Mouse (Mus musculus) embryonic facial prominence, embryonic 12.5 days (tissue): ENCODE data around the gene Taar8b. TPM values are rescaled to one million over a fixed set of nuclear protein-coding genes. Genes with fewer than 3 reads are reported as not detected.
"Not testable (repeated sequence)": the region's sequence is repeated elsewhere in the genome, so short reads cannot be mapped to it uniquely, and the experiment has no call there.

ENCODE experiments used
- ATAC-seq: fragments of 200-750 bp; cut with Nextera tagmentation; 2 replicates; pipeline ENCODE4 v1.8.0; 2017; ENCODE audit not compliant: insufficient number of reproducible peaks, insufficient read depth, low FRiP score, low TSS enrichment
- H3K27ac ChIP-seq: fragments of 300-500 bp; sonication (generic); 2 replicates; pipeline ENCODE4 v1.5.1; 2016; ENCODE audit warnings: mild to moderate bottlenecking
- H3K27me3 ChIP-seq: fragments of 300-500 bp; sonication (generic); 2 replicates; pipeline ENCODE4 v1.6.1; 2016; ENCODE audit warnings: mild to moderate bottlenecking, moderate library complexity
- H3K36me3 ChIP-seq: fragments of 300-500 bp; sonication (generic); 2 replicates; pipeline ENCODE4 v1.6.1; 2016; ENCODE audit warnings: mild to moderate bottlenecking
- H3K4me1 ChIP-seq: fragments of 300-500 bp; sonication (generic); 2 replicates; pipeline ENCODE4 v1.6.1; 2016
- H3K4me2 ChIP-seq: fragments of 300-500 bp; sonication (generic); replicated peaks from 2 replicates; pipeline ENCODE4 v1.6.1; 2016; ENCODE audit warnings: mild to moderate bottlenecking, moderate library complexity
- H3K4me3 ChIP-seq: fragments of 300-500 bp; sonication (generic); 2 replicates; pipeline ENCODE4 v1.5.1; 2016; ENCODE audit warnings: mild to moderate bottlenecking
- H3K9ac ChIP-seq: fragments of 300-500 bp; sonication (generic); 2 replicates; pipeline ENCODE4 v1.6.1; 2016; ENCODE audit warnings: mild to moderate bottlenecking, moderate library complexity
- H3K9me3 ChIP-seq: fragments of 300-500 bp; sonication (generic); 2 replicates; pipeline ENCODE4 v1.6.1; 2016; ENCODE audit warnings: mild to moderate bottlenecking, moderate library complexity
- WGBS: fragments of 180-500 bp; shearing (Covaris S2); methylation state at CpG from one replicate; pipeline ENCODE4 v1.1.7; 2016; 5-methylcytosine and 5-hydroxymethylcytosine counted together
- polyA plus RNA-seq: library from polyadenylated mRNA; unstranded; fragments of >200 nt; fragmentation: Nextera tagmentation; extraction: Ambion mirVana; gene quantifications from 2 replicates; pipeline ENCODE4 v1.2.1, GENCODE M21; 2016

The Taar8b gene
- polyA plus RNA-seq, 1 experiment from 2014 or later = not detected

DNA sequence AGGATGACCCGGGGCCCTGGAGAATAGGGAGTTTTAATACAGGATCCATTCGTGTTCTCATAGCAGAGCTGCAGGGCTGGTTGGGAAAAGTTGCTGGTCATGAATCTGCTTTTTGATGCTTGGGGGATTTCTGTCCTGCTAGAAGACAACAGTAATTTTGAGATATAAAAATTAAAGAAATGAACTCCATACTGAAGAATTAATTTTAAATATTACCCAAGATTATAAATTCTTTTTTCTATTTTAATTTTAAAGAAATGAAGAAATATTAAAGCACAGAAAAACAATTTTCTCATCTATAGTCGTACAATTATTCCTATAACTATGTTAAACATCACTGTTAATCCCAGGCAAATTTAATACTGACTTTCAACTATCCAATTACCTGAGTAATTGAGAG, 9.7 kb upstream of the Taar8b start, which contains the start of gene Taar8c:
TSS of gene Taar8c (minus strand) at position 101 of the 400 bp plus-strand sequence.
- not testable (repeated sequence) for H3K36me3 ChIP-seq, H3K27ac ChIP-seq, H3K4me1 ChIP-seq, H3K9ac ChIP-seq, H3K27me3 ChIP-seq, H3K4me2 ChIP-seq, H3K9me3 ChIP-seq, H3K4me3 ChIP-seq, ATAC-seq
- 80% methylated on average over 1 of the region's 3 CpGs for WGBS

DNA sequence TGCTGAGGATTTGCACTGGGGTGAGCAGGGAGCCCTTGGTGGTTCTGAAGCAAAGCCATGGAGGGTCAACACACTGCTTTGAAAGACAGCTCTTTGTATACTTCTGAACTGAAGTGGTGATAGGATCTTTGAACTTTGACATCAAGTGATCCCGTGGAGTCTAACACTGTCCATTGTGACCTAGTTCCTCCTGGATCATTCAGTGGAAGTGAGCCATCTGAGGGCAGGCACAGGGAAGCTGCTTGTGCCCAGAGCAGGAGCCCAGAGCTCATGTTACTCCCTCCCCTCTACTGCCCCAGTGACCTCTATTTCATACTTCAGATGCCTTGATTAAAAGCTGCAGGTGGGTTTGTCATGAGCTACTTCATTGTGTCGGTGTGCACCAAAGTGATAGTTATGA, 4.9 kb upstream of the Taar8b start:
- H3K4me1 ChIP-seq, ATAC-seq, H3K27me3 ChIP-seq, H3K9ac ChIP-seq, H3K4me2 ChIP-seq, H3K4me3 ChIP-seq, H3K27ac ChIP-seq, H3K36me3 ChIP-seq, H3K9me3 ChIP-seq: not testable (repeated sequence)
- WGBS = 34% methylated on average over 2 of the region's 2 CpGs

DNA sequence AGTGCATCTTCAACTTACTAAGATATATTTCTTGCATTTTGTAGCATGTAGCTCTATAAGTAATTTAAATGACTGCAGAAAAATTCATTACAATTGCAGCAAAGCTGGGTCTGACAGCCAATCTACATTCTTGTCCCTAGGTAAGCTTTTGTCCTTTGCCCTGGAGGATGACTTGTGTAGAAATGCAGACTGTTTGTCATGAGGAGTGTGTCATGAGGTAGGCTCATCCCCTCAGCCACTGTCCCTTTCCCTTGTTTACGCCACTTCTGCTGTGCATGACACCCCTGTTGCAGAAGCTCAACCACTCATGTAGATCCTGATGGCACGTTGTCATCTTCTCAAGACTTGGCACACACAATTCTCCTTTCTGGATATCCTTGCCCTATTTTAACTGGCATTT, 4.9 kb downstream of the Taar8b start:
- Histone ChIP-seq H3K27ac (no peak overlapping the region), H3K9ac (no peak overlapping the region), H3K36me3 (no peaks in the 10 kb centered on the region), H3K9me3 (no peaks in the 10 kb centered on the region), H3K4me1 (no peaks in the 10 kb centered on the region), H3K4me2 (no peak overlapping the region), H3K27me3 (no peaks in the 10 kb centered on the region), H3K4me3 (no peak overlapping the region)
- 93% methylated on average over 2 of the region's 2 CpGs for WGBS
- ATAC-seq = no peak

DNA sequence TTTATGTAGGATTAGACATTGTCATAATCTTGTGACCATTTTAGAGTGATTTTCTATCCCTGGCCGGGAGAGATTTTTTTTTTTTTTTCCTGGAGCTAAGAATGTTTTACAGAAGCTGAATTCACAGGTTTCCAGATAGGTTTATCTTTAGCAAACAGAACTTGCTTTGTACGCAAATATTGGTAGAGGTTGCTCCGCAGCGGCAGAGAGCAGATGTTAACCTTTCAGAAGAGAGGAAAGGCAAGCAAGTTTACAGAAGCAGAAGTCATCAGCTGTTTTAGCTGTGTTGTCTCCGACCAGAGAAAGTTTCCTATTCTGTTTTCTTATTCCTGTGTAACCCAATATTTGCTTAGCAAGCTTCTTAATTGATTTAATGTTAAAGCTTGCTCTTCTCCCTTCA, 5.5 kb downstream of the Taar8b start:
- WGBS = 77% methylated on average over 5 of the region's 5 CpGs
- H3K36me3 ChIP-seq = no peaks in the 10 kb centered on the region
- H3K9ac ChIP-seq = no peak overlapping the region
- H3K4me2 ChIP-seq = no peak overlapping the region
- H3K4me3 ChIP-seq = no peak overlapping the region
- ATAC-seq = no peak
- no peaks in the 10 kb centered on the region for H3K27me3 ChIP-seq
- H3K4me1 ChIP-seq = no peaks in the 10 kb centered on the region
- H3K9me3 ChIP-seq = no peaks in the 10 kb centered on the region
- H3K27ac ChIP-seq = no peak overlapping the region

DNA sequence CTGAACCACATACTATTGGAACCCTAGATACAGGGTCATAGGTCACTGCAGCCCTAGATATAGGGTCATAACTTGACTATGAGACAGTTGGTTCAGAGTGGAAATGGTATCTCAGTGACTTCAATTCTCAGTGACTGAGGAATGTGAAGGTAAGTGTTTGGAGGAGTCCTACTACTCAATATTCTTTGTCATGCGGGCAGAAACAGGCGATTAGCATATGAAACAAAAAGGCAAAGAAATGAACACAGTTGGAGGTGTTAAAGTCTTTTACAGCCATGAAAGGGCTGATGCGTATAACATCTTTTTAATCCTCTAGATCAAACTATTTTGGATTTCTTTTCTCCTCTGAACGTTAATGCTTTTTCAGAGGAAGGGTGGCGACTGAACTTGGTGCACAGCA, 6.2 kb downstream of the Taar8b start:
- H3K4me1 ChIP-seq = no peaks in the 10 kb centered on the region
- no peaks in the 10 kb centered on the region for H3K9me3 ChIP-seq
- ATAC-seq = no peak
- H3K9ac ChIP-seq = no peak overlapping the region
- no peaks in the 10 kb centered on the region for H3K27me3 ChIP-seq
- no peak overlapping the region for H3K4me2 ChIP-seq
- no peak overlapping the region for H3K27ac ChIP-seq
- no peaks in the 10 kb centered on the region for H3K36me3 ChIP-seq
- no peak overlapping the region for H3K4me3 ChIP-seq
- WGBS = 81% methylated on average over 5 of the region's 5 CpGs

DNA sequence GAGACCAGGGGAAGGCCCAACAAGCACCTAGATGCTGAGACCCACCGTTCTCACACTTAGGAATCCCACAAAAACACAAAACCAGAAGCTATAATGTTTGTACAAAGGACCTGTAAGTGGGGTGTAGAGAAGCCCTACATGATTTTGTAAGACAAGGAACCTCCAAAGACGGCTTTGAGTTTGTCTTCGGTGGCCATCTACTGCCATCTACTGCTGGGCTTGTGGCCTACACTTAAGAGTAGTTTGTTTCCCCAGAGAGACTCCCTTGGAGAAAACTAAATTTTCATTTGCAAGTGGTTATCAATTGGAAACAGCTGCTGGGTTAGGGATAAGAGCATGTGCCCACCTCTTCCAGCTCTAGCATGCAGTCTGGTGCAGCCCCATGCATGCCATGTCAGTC, 11.9 kb downstream of the Taar8b start:
- Histone ChIP-seq H3K9me3 (no peaks in the 10 kb centered on the region), H3K27me3 (no peaks in the 10 kb centered on the region), H3K4me1 (no peaks in the 10 kb centered on the region), H3K4me2 (no peak overlapping the region), H3K9ac (no peak overlapping the region), H3K36me3 (no peaks in the 10 kb centered on the region), H3K4me3 (no peak overlapping the region), H3K27ac (no peak overlapping the region)
- ATAC-seq = no peak
- 41% methylated on average over 3 of the region's 3 CpGs for WGBS

DNA sequence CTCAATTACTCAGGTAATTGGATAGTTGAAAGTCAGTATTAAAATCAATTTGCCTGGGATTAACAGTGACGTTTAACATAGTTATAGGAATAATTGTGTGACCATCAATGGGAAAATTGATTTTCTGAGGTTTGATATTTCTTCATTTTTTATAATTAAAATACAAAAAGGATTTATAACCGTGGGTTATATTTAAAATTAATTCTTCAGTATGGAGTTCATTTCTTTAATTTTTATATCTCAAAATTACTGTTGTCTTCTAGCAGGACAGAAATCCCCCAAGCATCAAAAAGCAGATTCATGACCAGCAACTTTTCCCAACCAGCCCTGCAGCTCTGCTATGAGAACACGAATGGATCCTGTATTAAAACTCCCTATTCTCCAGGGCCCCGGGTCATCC, 15.9 kb downstream of the Taar8b start, which contains the start of gene Taar8a:
TSS of gene Taar8a (plus strand) at position 301 of the 400 bp plus-strand sequence.
- not testable (repeated sequence) for ATAC-seq, H3K4me1 ChIP-seq, H3K27ac ChIP-seq, H3K27me3 ChIP-seq, H3K9me3 ChIP-seq, H3K4me2 ChIP-seq, H3K9ac ChIP-seq, H3K4me3 ChIP-seq, H3K36me3 ChIP-seq
- 76% methylated on average over 2 of the region's 4 CpGs for WGBS

DNA sequence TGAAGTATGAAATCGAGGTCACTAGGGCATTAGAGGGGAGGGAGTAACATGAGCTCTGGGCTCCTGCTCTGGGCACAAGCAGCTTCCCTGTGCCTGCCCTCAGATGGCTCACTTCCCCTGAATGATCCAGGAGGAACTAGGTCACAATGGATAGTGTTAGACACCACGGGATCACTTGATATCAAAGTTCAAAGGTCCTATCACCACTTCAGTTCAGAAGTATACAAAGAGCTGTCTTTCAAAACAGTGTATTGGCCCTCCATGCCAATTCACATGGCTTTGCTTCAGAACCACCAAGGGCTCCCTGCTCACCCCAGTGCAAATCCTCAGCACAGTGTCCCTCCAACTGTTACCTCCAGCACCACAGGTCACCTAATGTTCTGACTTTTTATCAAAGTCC, 17.3 kb downstream of the Taar8b start:
- 20% methylated on average over 2 of the region's 2 CpGs for WGBS
- not testable (repeated sequence) for H3K9ac ChIP-seq, ATAC-seq, H3K27ac ChIP-seq, H3K4me2 ChIP-seq, H3K9me3 ChIP-seq, H3K36me3 ChIP-seq, H3K4me1 ChIP-seq, H3K27me3 ChIP-seq, H3K4me3 ChIP-seq

DNA sequence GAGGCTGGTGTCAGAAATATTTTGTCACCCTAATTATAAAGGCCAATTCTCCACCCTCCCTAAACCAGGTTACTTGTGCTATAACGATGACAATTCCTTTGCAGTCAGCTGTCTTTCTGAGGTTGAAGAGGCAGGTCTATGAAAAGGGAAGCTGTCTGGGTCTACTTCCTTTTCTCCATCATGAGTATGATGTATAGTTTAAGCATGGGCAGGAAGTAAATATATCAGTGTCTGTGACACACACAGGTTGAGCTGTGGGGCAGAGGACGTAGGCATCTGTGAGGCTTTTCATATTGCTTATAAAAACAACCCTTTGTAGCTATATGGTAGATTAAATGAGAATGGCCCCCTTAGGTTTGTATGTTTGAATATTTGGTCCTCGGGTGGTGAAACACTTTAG, 33.1 kb downstream of the Taar8b start:
- Histone ChIP-seq H3K9ac (no peak overlapping the region), H3K27me3 (no peaks in the 10 kb centered on the region), H3K4me3 (no peak overlapping the region), H3K9me3 (no peaks in the 10 kb centered on the region), H3K4me2 (no peak overlapping the region), H3K27ac (no peak overlapping the region), H3K36me3 (no peaks in the 10 kb centered on the region), H3K4me1 (no peaks in the 10 kb centered on the region)
- ATAC-seq = no peak
- 85% methylated on average over 3 of the region's 3 CpGs for WGBS

DNA sequence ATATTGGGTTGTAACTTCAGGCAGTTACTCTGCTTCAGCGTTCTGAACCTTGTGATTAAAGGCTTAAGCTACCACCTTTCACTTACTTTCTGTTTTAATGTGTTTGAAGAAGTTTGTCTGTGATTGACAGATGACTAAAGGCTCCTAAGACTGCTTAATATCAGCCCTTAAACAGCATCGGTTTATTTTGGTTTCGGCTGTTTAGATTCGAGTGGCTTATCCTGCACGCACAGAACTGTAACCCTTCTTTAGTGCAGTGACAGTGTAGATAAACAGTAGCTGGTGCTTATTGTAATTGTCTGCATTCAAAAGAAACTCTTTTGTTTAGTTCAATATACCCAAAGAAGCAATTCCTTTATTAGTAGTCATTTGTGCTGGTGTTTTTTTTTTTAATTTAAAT, 40.1 kb downstream of the Taar8b start:
- Histone ChIP-seq H3K9ac (no peak overlapping the region), H3K27ac (no peak overlapping the region), H3K9me3 (no peaks in the 10 kb centered on the region), H3K27me3 (no peaks in the 10 kb centered on the region), H3K4me1 (no peaks in the 10 kb centered on the region), H3K4me3 (no peak overlapping the region), H3K4me2 (no peak overlapping the region), H3K36me3 (no peaks in the 10 kb centered on the region)
- WGBS = 63% methylated on average over 5 of the region's 5 CpGs
- no peak for ATAC-seq

DNA sequence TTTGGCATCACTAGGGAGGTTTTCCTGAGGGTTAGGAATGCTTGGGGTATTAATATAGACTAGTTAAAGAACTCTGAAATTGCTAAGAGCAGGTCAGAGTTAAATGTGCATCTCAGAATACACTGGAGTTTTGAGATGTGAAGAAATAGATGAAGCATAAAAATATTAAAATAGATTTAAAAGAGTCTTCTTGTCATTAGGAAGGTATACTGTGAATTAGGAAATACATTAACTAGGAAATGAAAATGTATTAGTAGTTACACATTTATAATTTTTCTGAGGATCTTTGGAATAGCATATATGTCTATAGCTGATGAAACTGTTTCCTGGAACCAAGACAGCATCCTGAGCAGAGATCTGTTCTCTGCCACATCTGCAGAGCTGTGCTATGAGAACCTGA, 42.9 kb downstream of the Taar8b start, which contains the start of gene Taar7f:
TSS of gene Taar7f (plus strand) at position 301 of the 400 bp plus-strand sequence.
- ATAC-seq = no peak
- Histone ChIP-seq H3K4me1 (no peaks in the 10 kb centered on the region), H3K9me3 (no peaks in the 10 kb centered on the region), H3K9ac (no peak within 1 kb of the TSS), H3K4me3 (no peak within 1 kb of the TSS), H3K4me2 (no peak within 1 kb of the TSS), H3K27me3 (no peaks in the 10 kb centered on the region), H3K36me3 (no peaks in the 10 kb centered on the region), H3K27ac (no peak within 1 kb of the TSS)
